Mouse (Mus musculus): ENCODE measurements around the gene Cpa2. TPM values are rescaled to one million over a fixed set of nuclear protein-coding genes. Genes with fewer than 3 reads are reported as not detected.

The Cpa2 gene
- polyA plus RNA-seq, 1 experiment: not detected

DNA sequence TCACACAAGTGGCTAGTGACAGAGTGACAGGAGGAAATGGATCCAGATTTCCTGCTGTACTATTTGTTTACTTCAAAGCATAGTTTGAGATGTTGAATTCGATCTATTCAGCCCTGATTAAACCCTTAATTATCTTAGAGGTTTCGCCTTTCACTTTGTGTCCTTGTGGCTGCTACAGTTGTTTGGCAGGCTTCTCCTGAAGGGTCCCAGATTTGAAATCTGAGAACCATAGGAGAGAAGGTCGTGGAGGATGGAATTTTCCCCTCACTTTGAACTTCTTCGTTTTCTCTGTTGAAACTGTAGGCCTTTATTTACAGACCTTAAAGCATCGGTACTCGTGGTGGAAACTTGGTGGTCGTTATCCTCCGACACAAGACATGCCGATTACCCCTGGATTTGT is 27.1 kb upstream of the Cpa2 start:
- H3K79me3 ChIP-seq (ENCODE audit: low read depth): no peaks in the 10 kb centered on the region

DNA sequence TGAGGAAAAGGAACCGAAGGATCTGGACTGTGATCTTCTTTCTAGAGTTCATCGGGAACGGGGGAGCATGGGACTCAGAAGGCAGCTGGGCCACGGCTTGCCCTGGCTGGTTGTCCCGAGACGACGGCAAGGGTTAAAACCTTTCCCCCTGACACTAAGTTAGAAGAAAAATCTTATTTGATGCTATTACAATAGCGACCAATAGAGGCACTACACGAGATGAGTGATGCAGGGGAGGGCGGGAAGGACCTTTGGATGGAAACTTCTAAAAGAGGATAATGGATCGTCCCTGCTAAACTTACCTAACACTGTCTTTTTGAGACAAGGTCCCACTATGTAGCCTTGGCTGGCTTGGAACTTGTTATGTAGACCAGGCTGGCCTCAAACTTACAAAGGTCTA is 21.0 kb upstream of the Cpa2 start:
- H3K36me3 ChIP-seq (ENCODE audit: control insufficient read depth, insufficient read depth): no peaks in the 10 kb centered on the region
- no peaks in the 10 kb centered on the region for H3K27me3 ChIP-seq (ENCODE audit: control insufficient read depth, insufficient read depth, insufficient read length)
- no peak overlapping the region for H3K4me3 ChIP-seq (ENCODE audit: insufficient read depth, poor library complexity, severe bottlenecking)
- H3K79me3 ChIP-seq (ENCODE audit: low read depth): no peaks in the 10 kb centered on the region
- H3ac ChIP-seq (ENCODE audit: control insufficient read depth, insufficient read length, low read depth): no peak overlapping the region
- H3K79me2 ChIP-seq (ENCODE audit: control insufficient read depth, insufficient read depth): no peaks in the 10 kb centered on the region
- TF ChIP-seq CTCF (IDR thresholded peaks at IDR 0.05; ENCODE audit: control insufficient read depth, insufficient read depth, insufficient read length): no peak
- no peak for TF ChIP-seq MYOG (IDR thresholded peaks at IDR 0.05; ENCODE audit: control insufficient read depth, extremely low read depth, insufficient read length)
- TF ChIP-seq FOSL1 (IDR thresholded peaks at IDR 0.05; ENCODE audit: insufficient read depth, low read length, poor library complexity, severe bottlenecking): no peak
- TF ChIP-seq MAX (IDR thresholded peaks at IDR 0.05): no peak
- no peak for TF ChIP-seq MYOD1 (IDR thresholded peaks at IDR 0.05; ENCODE audit: control insufficient read depth, insufficient read length, low read depth)
- TF ChIP-seq USF1 (IDR thresholded peaks at IDR 0.05; ENCODE audit: low read depth): no peak
- TF ChIP-seq CEBPB (IDR thresholded peaks at IDR 0.05; ENCODE audit: low read depth): no peak

More for the DNA sequence above, 27.1 kb upstream of the Cpa2 start:
- Histone ChIP-seq H3ac (ENCODE audit: control insufficient read depth, insufficient read length, low read depth) (no peak overlapping the region), H3K4me3 (ENCODE audit: insufficient read depth, poor library complexity, severe bottlenecking) (no peak overlapping the region), H3K27me3 (ENCODE audit: control insufficient read depth, insufficient read depth, insufficient read length) (no peaks in the 10 kb centered on the region), H3K36me3 (ENCODE audit: control insufficient read depth, insufficient read depth) (no peaks in the 10 kb centered on the region), H3K79me2 (ENCODE audit: control insufficient read depth, insufficient read depth) (peaks cover under 1% of the 10 kb centered on the region)
- TF ChIP-seq FOSL1 (IDR thresholded peaks at IDR 0.05; ENCODE audit: insufficient read depth, low read length, poor library complexity, severe bottlenecking): no peak
- TF ChIP-seq MYOG (IDR thresholded peaks at IDR 0.05; ENCODE audit: control insufficient read depth, extremely low read depth, insufficient read length): no peak
- TF ChIP-seq CTCF (IDR thresholded peaks at IDR 0.05; ENCODE audit: control insufficient read depth, insufficient read depth, insufficient read length): no peak
- TF ChIP-seq USF1 (IDR thresholded peaks at IDR 0.05; ENCODE audit: low read depth): no peak
- TF ChIP-seq CEBPB (IDR thresholded peaks at IDR 0.05; ENCODE audit: low read depth): no peak
- TF ChIP-seq MAX (IDR thresholded peaks at IDR 0.05): no peak
- no peak for TF ChIP-seq MYOD1 (IDR thresholded peaks at IDR 0.05; ENCODE audit: control insufficient read depth, insufficient read length, low read depth)

DNA sequence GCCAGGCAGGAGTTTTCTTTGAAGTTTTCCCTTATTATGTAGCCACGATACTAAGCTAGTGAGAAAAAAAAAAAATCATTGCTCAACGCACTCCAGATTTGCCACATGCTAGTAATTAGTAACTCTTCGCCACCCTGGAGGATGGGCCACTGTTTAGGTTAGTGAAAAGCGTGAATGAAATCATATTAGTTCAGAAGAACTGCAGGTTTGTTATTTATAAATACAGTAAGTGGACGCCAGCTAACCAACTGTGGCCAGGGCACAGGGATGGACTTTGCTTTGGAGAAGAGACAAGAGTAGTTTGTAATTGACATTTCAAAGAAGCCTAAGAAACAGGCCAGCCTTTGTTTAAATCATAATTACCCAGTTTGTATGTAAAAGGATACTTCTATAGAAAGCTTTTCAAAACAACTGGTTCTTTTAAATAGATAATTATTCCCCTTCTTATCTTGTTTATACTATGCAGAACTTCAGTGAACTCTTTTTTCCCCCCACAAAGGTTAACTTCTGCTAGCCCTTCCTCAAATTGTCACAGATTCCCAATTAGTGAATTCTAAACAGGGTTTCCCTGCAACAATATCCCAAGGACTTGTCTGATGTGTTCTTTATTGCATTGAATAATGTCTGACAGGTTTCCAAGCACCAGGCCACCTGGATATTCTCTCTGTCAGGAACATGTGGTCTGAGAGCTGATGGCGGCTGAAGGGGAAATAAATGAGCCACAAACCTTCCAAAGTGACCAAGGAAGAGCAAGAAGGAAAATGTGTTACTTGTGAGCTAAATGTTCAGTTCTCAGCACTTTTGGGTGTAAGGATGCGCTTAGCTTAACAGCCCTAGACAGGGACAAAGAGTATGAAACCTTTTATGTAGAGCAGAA is 15.7 kb upstream of the Cpa2 start:
- TF ChIP-seq CTCF (IDR thresholded peaks at IDR 0.05; ENCODE audit: control insufficient read depth, insufficient read depth, insufficient read length) (no peak), MYOG (IDR thresholded peaks at IDR 0.05; ENCODE audit: control insufficient read depth, extremely low read depth, insufficient read length) (no peak), USF1 (IDR thresholded peaks at IDR 0.05; ENCODE audit: low read depth) (no peak), FOSL1 (IDR thresholded peaks at IDR 0.05; ENCODE audit: insufficient read depth, low read length, poor library complexity, severe bottlenecking) (no peak), CEBPB (IDR thresholded peaks at IDR 0.05; ENCODE audit: low read depth) (no peak), MYOD1 (IDR thresholded peaks at IDR 0.05; ENCODE audit: control insufficient read depth, insufficient read length, low read depth) (no peak), MAX (IDR thresholded peaks at IDR 0.05) (no peak)
- Histone ChIP-seq H3K27me3 (ENCODE audit: control insufficient read depth, insufficient read depth, insufficient read length) (no peaks in the 10 kb centered on the region), H3ac (ENCODE audit: control insufficient read depth, insufficient read length, low read depth) (no peak overlapping the region), H3K79me2 (ENCODE audit: control insufficient read depth, insufficient read depth) (no peaks in the 10 kb centered on the region), H3K36me3 (ENCODE audit: control insufficient read depth, insufficient read depth) (no peaks in the 10 kb centered on the region), H3K4me3 (ENCODE audit: insufficient read depth, poor library complexity, severe bottlenecking) (no peak overlapping the region), H3K79me3 (ENCODE audit: low read depth) (no peaks in the 10 kb centered on the region)

DNA sequence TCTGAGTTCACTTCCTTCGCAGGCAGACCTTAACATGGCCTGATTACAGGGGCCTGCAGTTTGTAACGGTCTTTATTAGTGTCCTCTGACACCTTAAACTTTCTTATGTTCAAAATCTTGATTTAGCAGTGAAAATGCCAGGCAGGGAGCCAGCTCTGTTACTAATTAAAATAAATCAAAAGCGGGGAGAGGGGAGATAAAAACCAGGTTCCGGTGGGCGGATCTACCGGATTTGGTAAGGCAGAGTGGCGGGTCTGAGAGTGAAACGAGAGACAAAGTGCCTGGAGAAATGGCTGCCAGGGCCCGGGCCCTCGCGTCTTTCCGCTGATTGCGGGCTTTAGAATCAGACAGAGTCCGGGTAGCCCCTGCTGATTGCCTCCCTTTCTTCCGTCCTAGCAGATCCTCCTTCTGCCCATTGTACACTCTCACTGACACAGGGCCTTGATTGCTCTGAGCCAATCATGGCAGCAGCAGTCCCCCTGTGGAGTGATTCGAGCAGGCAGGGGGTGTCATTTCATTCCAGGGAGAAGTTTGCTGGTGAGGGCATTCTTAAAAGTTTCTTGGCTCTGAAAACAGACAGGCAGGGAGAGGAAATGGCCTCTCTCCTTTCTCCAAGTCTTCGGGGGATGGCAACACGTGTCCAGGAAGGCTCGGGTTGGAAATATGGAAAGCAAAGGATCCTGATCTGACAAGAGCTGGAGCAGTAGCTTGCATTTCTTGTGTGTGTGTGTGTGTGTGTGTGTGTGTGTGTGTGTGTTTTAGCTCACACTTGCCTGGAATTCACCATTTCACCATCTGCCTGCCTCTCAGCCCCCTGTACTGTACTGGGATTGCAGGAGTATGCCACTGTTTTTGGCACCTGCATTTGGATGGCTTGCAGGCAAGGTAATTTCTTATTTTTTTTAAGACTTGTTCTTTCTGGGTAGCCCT is 14.5 kb upstream of the Cpa2 start:
- TF ChIP-seq USF1 (IDR thresholded peaks at IDR 0.05; ENCODE audit: low read depth): no peak
- TF ChIP-seq MYOG (IDR thresholded peaks at IDR 0.05; ENCODE audit: control insufficient read depth, extremely low read depth, insufficient read length): no peak
- no peak for TF ChIP-seq CTCF (IDR thresholded peaks at IDR 0.05; ENCODE audit: control insufficient read depth, insufficient read depth, insufficient read length)
- no peak for TF ChIP-seq MAX (IDR thresholded peaks at IDR 0.05)
- no peak for TF ChIP-seq CEBPB (IDR thresholded peaks at IDR 0.05; ENCODE audit: low read depth)
- Histone ChIP-seq H3K36me3 (ENCODE audit: control insufficient read depth, insufficient read depth) (no peaks in the 10 kb centered on the region), H3K27me3 (ENCODE audit: control insufficient read depth, insufficient read depth, insufficient read length) (no peaks in the 10 kb centered on the region), H3ac (ENCODE audit: control insufficient read depth, insufficient read length, low read depth) (no peak overlapping the region), H3K4me3 (ENCODE audit: insufficient read depth, poor library complexity, severe bottlenecking) (no peak overlapping the region), H3K79me2 (ENCODE audit: control insufficient read depth, insufficient read depth) (no peaks in the 10 kb centered on the region), H3K79me3 (ENCODE audit: low read depth) (no peaks in the 10 kb centered on the region)

DNA sequence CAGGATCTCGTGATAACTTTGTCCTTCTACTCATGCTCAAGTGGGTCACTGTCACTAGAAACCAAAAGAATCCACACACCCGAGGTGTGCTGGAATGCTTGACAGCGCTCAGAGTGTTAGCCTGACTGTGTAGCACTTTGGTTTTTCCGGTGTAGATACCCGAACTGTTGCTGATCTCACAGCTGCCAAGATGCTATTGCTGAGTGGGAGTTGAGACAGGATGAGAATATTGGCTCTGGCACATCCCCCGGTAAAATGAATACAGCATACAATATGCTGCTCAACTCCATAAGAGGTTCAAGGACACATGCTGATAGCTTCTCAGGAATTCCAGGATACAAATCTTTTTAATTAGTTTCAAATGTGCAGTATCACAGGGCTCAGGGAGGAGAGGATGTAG is 12.6 kb upstream of the Cpa2 start:
- no peak overlapping the region for H3K4me3 ChIP-seq (ENCODE audit: insufficient read depth, poor library complexity, severe bottlenecking)
- H3K36me3 ChIP-seq (ENCODE audit: control insufficient read depth, insufficient read depth): no peaks in the 10 kb centered on the region
- no peaks in the 10 kb centered on the region for H3K79me3 ChIP-seq (ENCODE audit: low read depth)
- TF ChIP-seq MYOD1 (IDR thresholded peaks at IDR 0.05; ENCODE audit: control insufficient read depth, insufficient read length, low read depth): no peak
- TF ChIP-seq MYOG (IDR thresholded peaks at IDR 0.05; ENCODE audit: control insufficient read depth, extremely low read depth, insufficient read length): no peak
- no peak for TF ChIP-seq CEBPB (IDR thresholded peaks at IDR 0.05; ENCODE audit: low read depth)
- no peak for TF ChIP-seq USF1 (IDR thresholded peaks at IDR 0.05; ENCODE audit: low read depth)
- H3ac ChIP-seq (ENCODE audit: control insufficient read depth, insufficient read length, low read depth): no peak overlapping the region
- H3K79me2 ChIP-seq (ENCODE audit: control insufficient read depth, insufficient read depth): no peaks in the 10 kb centered on the region
- H3K27me3 ChIP-seq (ENCODE audit: control insufficient read depth, insufficient read depth, insufficient read length): no peaks in the 10 kb centered on the region
